9 mouse cellular contexts compared by ENCODE assay signal in genomic region chr6:97396957-97397354, GRCm38 (mm10).
A peak's percentile ranks its signal among the peaks of the same experiment; 100 is the strongest.
DNase-seq lines count a peak whose midpoint lies in the region; ATAC-seq lines count a peak whose summit lies in the region.
"Had no signal": no experiment of that assay in that cellular context is flagged by ENCODE, and none has a peak within 500 bp of the region (broad histone marks: within the 10 kb centered on the region; RNA-seq: fewer than 3 reads in every experiment).

No protein-coding gene starts in this region.

- DNase-seq in kidney, adult 9 months = no peak
- DNase-seq in ZHBTc4 (ENCODE audit: low read depth, low spot score) = peak; percentile 65
- DNase-seq in T-cell, adult 2 months (ENCODE audit: low spot score) = no peak
- no peak for DNase-seq in right cerebral cortex, adult 2 months (ENCODE audit: low spot score in 2 of 2)
- DNase-seq in cerebellum, adult 11-12 months = no peak
- DNase-seq: lung, postnatal 4 days had no signal

- H3K27me3 ChIP-seq in kidney, embryonic 16.5 days (ENCODE audit: insufficient read depth, low read length) = no peaks in the 10 kb centered on the region
- no peaks in the 10 kb centered on the region for H3K27me3 ChIP-seq in forebrain, embryonic 16.5 days (replicated peaks; ENCODE audit: control insufficient read depth, insufficient read depth, low read length)
- H3K27me3 ChIP-seq in midbrain, embryonic 15.5 days (replicated peaks) = no peaks in the 10 kb centered on the region

- 0 out of 2 replicates have a peak, but pooled peaks have one; percentile 21 for ATAC-seq in kidney, embryonic 16.5 days (ENCODE audit: low FRiP score, low TSS enrichment)
- ATAC-seq in forebrain, embryonic 16.5 days = no peak; the same call in 1 of the 2 replicates
- peak; percentile 45; the same call in 1 of the 2 replicates for ATAC-seq in midbrain, embryonic 15.5 days (replicated peaks)

- peaks cover 19% of the 10 kb centered on the region for H3K4me1 ChIP-seq in kidney, embryonic 16.5 days (ENCODE audit: insufficient read depth, low read length)
- peaks cover 22% of the 10 kb centered on the region for H3K4me1 ChIP-seq in forebrain, embryonic 16.5 days (replicated peaks; ENCODE audit: control insufficient read depth, insufficient read depth, low read length)
- peaks cover 29% of the 10 kb centered on the region for H3K4me1 ChIP-seq in midbrain, embryonic 15.5 days

- no peaks in the 10 kb centered on the region for H3K36me3 ChIP-seq in kidney, embryonic 16.5 days (ENCODE audit: insufficient read depth, low read length)
- H3K36me3 ChIP-seq in forebrain, embryonic 16.5 days (ENCODE audit: control insufficient read depth, insufficient read depth) = no peaks in the 10 kb centered on the region
- H3K36me3 ChIP-seq in midbrain, embryonic 15.5 days (replicated peaks) = no peaks in the 10 kb centered on the region

- no peak overlapping the region for H3K4me3 ChIP-seq in kidney, embryonic 16.5 days (ENCODE audit: low read length)
- no peak overlapping the region for H3K4me3 ChIP-seq in forebrain, embryonic 16.5 days (replicated peaks; ENCODE audit: low read length)
- no peak overlapping the region for H3K4me3 ChIP-seq in midbrain, embryonic 15.5 days

- no peak overlapping the region for H3K4me2 ChIP-seq in kidney, embryonic 16.5 days (replicated peaks; ENCODE audit: low read depth, low read length)
- H3K4me2 ChIP-seq in forebrain, embryonic 16.5 days (ENCODE audit: low read length) = no peak overlapping the region
- H3K4me2 ChIP-seq in midbrain, embryonic 15.5 days = no peak overlapping the region

- no peaks in the 10 kb centered on the region for H3K9me3 ChIP-seq in kidney, embryonic 16.5 days (ENCODE audit: low read length)
- no peaks in the 10 kb centered on the region for H3K9me3 ChIP-seq in forebrain, embryonic 16.5 days (ENCODE audit: control insufficient read depth, low read length)
- H3K9me3 ChIP-seq in midbrain, embryonic 15.5 days = no peaks in the 10 kb centered on the region

- WGBS in kidney, embryonic 16.5 days = 68% methylated on average over 3 of the region's 3 CpGs
- 31% methylated on average over 3 of the region's 3 CpGs for WGBS in forebrain, embryonic 16.5 days
- WGBS in midbrain, embryonic 15.5 days = 45% methylated on average over 3 of the region's 3 CpGs

- H3K9ac ChIP-seq in kidney, embryonic 16.5 days (replicated peaks; ENCODE audit: low read length) = no peak overlapping the region
- H3K9ac ChIP-seq in forebrain, embryonic 16.5 days (replicated peaks; ENCODE audit: low read depth, low read length) = no peak overlapping the region
- H3K9ac ChIP-seq in midbrain, embryonic 15.5 days = no peak overlapping the region

- no peak overlapping the region for H3K27ac ChIP-seq in kidney, embryonic 16.5 days (ENCODE audit: low read length)
- H3K27ac ChIP-seq in forebrain, embryonic 16.5 days (ENCODE audit: low read length) = peak overlapping the region; percentile 24; the same call in 1 of the 2 replicates
- no peak overlapping the region for H3K27ac ChIP-seq in midbrain, embryonic 15.5 days
